Mouse (Mus musculus) E14TG2a.4 (cell line): Measurements from ENCODE around the gene Tpcn1.

Source experiments
- H3K27me3 ChIP-seq: 2 replicates; pipeline ENCODE4 v1.6.1; 2014; ENCODE audit warnings: low read length, control low read depth; ENCODE audit not compliant: insufficient read depth
- H3K36me3 ChIP-seq: 2 replicates; pipeline ENCODE4 v1.6.1; 2014; ENCODE audit warnings: low read length, control low read depth; ENCODE audit not compliant: insufficient read depth
- H3K4me1 ChIP-seq: replicated peaks from 2 replicates; pipeline ENCODE4 v1.6.1; 2014; ENCODE audit warnings: low read depth, low read length, control low read depth
- H3K4me3 ChIP-seq: replicated peaks from 2 replicates; pipeline ENCODE4 v1.5.1; 2014; ENCODE audit warnings: mild to moderate bottlenecking, low read length
- H3K9me3 ChIP-seq: 2 replicates; pipeline ENCODE4 v1.6.1; 2014; ENCODE audit warnings: low read length, control low read depth
- CTCF ChIP-seq: conservative IDR thresholded peaks from 2 replicates; pipeline ENCODE4 v1.5.1; 2014; ENCODE audit warnings: low read length
- NANOG ChIP-seq: IDR thresholded peaks from 2 replicates; pipeline ENCODE4 v1.6.1; 2014; ENCODE audit warnings: borderline replicate concordance, low read length, mixed read lengths
- POU5F1 ChIP-seq: IDR thresholded peaks from 2 replicates; pipeline ENCODE4 v1.6.1; 2014; ENCODE audit warnings: low read length, borderline replicate concordance

Tpcn1 gene

GRCm38 (mm10) chr5:120568964-120569363, 19.5 kb downstream of the Tpcn1 start:
- Histone ChIP-seq H3K4me3 (no peak overlapping the region), H3K36me3 (no peaks in the 10 kb centered on the region), H3K27me3 (peaks cover 9% of the 10 kb centered on the region), H3K4me1 (peaks cover 31% of the 10 kb centered on the region), H3K9me3 (no peaks in the 10 kb centered on the region)
- TF ChIP-seq NANOG (no peak), CTCF (no peak), POU5F1 (no peak)

- H3K4me1 ChIP-seq, result peaks cover 37% of the 10 kb centered on the region
- TF ChIP-seq CTCF, result no peak
- TF ChIP-seq POU5F1, result no peak
- TF ChIP-seq NANOG, result no peak
- H3K36me3 ChIP-seq, result no peaks in the 10 kb centered on the region
- peaks cover 9% of the 10 kb centered on the region for H3K27me3 ChIP-seq
- H3K9me3 ChIP-seq, result no peaks in the 10 kb centered on the region
- H3K4me3 ChIP-seq, result peak overlapping the region; percentile 65
Observed at GRCm38 (mm10) chr5:120568336-120568768, 20.1 kb downstream of the Tpcn1 start.

- Histone ChIP-seq H3K9me3 (no peaks in the 10 kb centered on the region), H3K27me3 (peaks cover 9% of the 10 kb centered on the region), H3K4me1 (peaks cover 43% of the 10 kb centered on the region), H3K36me3 (no peaks in the 10 kb centered on the region), H3K4me3 (peak overlapping the region; percentile 65)
- TF ChIP-seq CTCF (no peak), POU5F1 (no peak), NANOG (no peak)
Observed at GRCm38 (mm10) chr5:120567761-120568211, 20.7 kb downstream of the Tpcn1 start.

- Histone ChIP-seq H3K36me3 (no peaks in the 10 kb centered on the region), H3K9me3 (no peaks in the 10 kb centered on the region), H3K27me3 (peaks cover 9% of the 10 kb centered on the region), H3K4me3 (peak overlapping the region; percentile 65), H3K4me1 (peaks cover 48% of the 10 kb centered on the region)
- TF ChIP-seq NANOG (no peak), CTCF (no peak), POU5F1 (no peak)
Observed at GRCm38 (mm10) chr5:120567253-120567701, 21.2 kb downstream of the Tpcn1 start.

- Histone ChIP-seq H3K36me3 (no peaks in the 10 kb centered on the region), H3K27me3 (peaks cover 9% of the 10 kb centered on the region), H3K4me3 (peak overlapping the region; percentile 65), H3K9me3 (no peaks in the 10 kb centered on the region), H3K4me1 (peaks cover 53% of the 10 kb centered on the region)
- TF ChIP-seq POU5F1, result no peak
- no peak for TF ChIP-seq NANOG
- TF ChIP-seq CTCF, result no peak
Observed at GRCm38 (mm10) chr5:120566681-120567252, 21.7 kb downstream of the Tpcn1 start.

- TF ChIP-seq NANOG (no peak), CTCF (no peak), POU5F1 (no peak)
- Histone ChIP-seq H3K4me3 (no peak overlapping the region), H3K9me3 (no peaks in the 10 kb centered on the region), H3K36me3 (no peaks in the 10 kb centered on the region), H3K4me1 (peaks cover 57% of the 10 kb centered on the region), H3K27me3 (peaks cover 9% of the 10 kb centered on the region)
Observed at GRCm38 (mm10) chr5:120566101-120566500, 22.4 kb downstream of the Tpcn1 start.

GRCm38 (mm10) chr5:120565171-120565905, 23.1 kb downstream of the Tpcn1 start:
- no peaks in the 10 kb centered on the region for H3K36me3 ChIP-seq
- H3K4me3 ChIP-seq, result no peak overlapping the region
- TF ChIP-seq NANOG (no peak), CTCF (no peak)

GRCm38 (mm10) chr5:120563914-120564311, 24.6 kb downstream of the Tpcn1 start:
- Histone ChIP-seq H3K9me3 (no peaks in the 10 kb centered on the region), H3K4me3 (no peak overlapping the region), H3K4me1 (peaks cover 78% of the 10 kb centered on the region), H3K27me3 (peaks cover 9% of the 10 kb centered on the region), H3K36me3 (no peaks in the 10 kb centered on the region)
- no peak for TF ChIP-seq NANOG
- no peak for TF ChIP-seq CTCF
- no peak for TF ChIP-seq POU5F1

More at GRCm38 (mm10) chr5:120565171-120565905, 23.1 kb downstream of the Tpcn1 start:
- Histone ChIP-seq H3K27me3 (peaks cover 9% of the 10 kb centered on the region), H3K4me1 (peaks cover 64% of the 10 kb centered on the region), H3K9me3 (no peaks in the 10 kb centered on the region)
